Mouse (Mus musculus) spleen, adult 2 months (tissue): ENCODE measurements at regions not wholly inside any gene's neighbourhood (a gene's known extent, or its start where the extent isn't known, plus 50 kb on each side); places are given as distances from the start of the nearest gene placed in this dataset.

Experiments used
- CTCF ChIP-seq: fragments of 200-500 bp; IDR thresholded peaks from 2 replicates; pipeline ENCODE4 v1.5.1; 2011; ENCODE audit warnings: mild to moderate bottlenecking, inconsistent platforms; ENCODE audit not compliant: insufficient read depth, insufficient read length, insufficient replicate concordance; ENCODE audit errors: extremely low read depth
- POLR2A ChIP-seq: fragments of 200-500 bp; IDR thresholded peaks from 2 replicates; pipeline ENCODE4 v1.6.1; 2011; ENCODE audit warnings: low read depth, low read length, inconsistent platforms

- TF ChIP-seq POLR2A: no peak
- no peak for TF ChIP-seq CTCF
Observed at GRCm38 (mm10) chr13:6076978-6077825, 215.9 kb downstream of the Klf6 start.
